In genomic region chr8:72366435-72366834, GRCm38 (mm10) we compare ENCODE assay signal across 14 mouse cellular contexts. TPM values are rescaled to one million over a fixed set of nuclear protein-coding genes. Genes with fewer than 3 reads are reported as not detected.
DNase-seq lines count a peak whose midpoint lies in the region; ATAC-seq and TF ChIP-seq lines count a peak whose summit lies in the region.
"Had no signal": no experiment of that assay in that cellular context is flagged by ENCODE, and none has a peak within 500 bp of the region (broad histone marks: within the 10 kb centered on the region; RNA-seq: fewer than 3 reads in every experiment).

No protein-coding gene starts in this region.

- TF ChIP-seq CTCF in forebrain, postnatal 0 days (IDR thresholded peaks at IDR 0.05; ENCODE audit: low read depth): no peak

- DNase-seq in forebrain, postnatal 0 days: no peak
- no peak for DNase-seq in forebrain, embryonic 14.5 days (ENCODE audit: low spot score)
- no peak for DNase-seq in lung, postnatal 14 days

- ATAC-seq in forebrain, postnatal 0 days: peak; percentile 18; the same call in 1 of the 2 replicates
- ATAC-seq in forebrain, embryonic 14.5 days: no peak
- peak; percentile 36; the same call in 1 of the 2 replicates for ATAC-seq in hindbrain, embryonic 13.5 days (ENCODE audit: low FRiP score)
- ATAC-seq in hindbrain, embryonic 12.5 days (ENCODE audit: low FRiP score): no peak
- ATAC-seq in lung, embryonic 16.5 days (ENCODE audit: low read depth): 0 out of 2 replicates have a peak, but pooled peaks have one; percentile 5
- 0 out of 2 replicates have a peak, but pooled peaks have one; percentile 15 for ATAC-seq in megakaryocyte-erythroid progenitor cell, adult 5-6 weeks (replicated peaks; ENCODE audit: low FRiP score, low TSS enrichment, poor library complexity, severe bottlenecking)

- H3K9me3 ChIP-seq in forebrain, postnatal 0 days (ENCODE audit: low read length): no peaks in the 10 kb centered on the region
- no peaks in the 10 kb centered on the region for H3K9me3 ChIP-seq in forebrain, embryonic 14.5 days (replicated peaks; ENCODE audit: control insufficient read depth, low read length)
- H3K9me3 ChIP-seq in hindbrain, embryonic 13.5 days: no peaks in the 10 kb centered on the region
- H3K9me3 ChIP-seq in hindbrain, embryonic 12.5 days (replicated peaks): no peaks in the 10 kb centered on the region
- no peaks in the 10 kb centered on the region for H3K9me3 ChIP-seq in lung, embryonic 16.5 days (ENCODE audit: control insufficient read depth, low read length)
- H3K9me3 ChIP-seq: embryonic facial prominence, embryonic 10.5 days; embryonic facial prominence, embryonic 13.5 days; forebrain, embryonic 12.5 days; intestine, embryonic 15.5 days had no signal

- no peak overlapping the region for H3K4me2 ChIP-seq in forebrain, postnatal 0 days (ENCODE audit: low read depth)
- no peak overlapping the region for H3K4me2 ChIP-seq in forebrain, embryonic 14.5 days (ENCODE audit: low read length)
- H3K4me2 ChIP-seq in hindbrain, embryonic 13.5 days: no peak overlapping the region
- no peak overlapping the region for H3K4me2 ChIP-seq in hindbrain, embryonic 12.5 days (replicated peaks)
- H3K4me2 ChIP-seq in lung, embryonic 16.5 days (ENCODE audit: low read depth, low read length): no peak overlapping the region
- H3K4me2 ChIP-seq: embryonic facial prominence, embryonic 13.5 days; forebrain, embryonic 12.5 days; heart, embryonic 11.5 days; intestine, embryonic 15.5 days had no signal

- H3K27ac ChIP-seq in forebrain, postnatal 0 days (ENCODE audit: low read depth, low read length): no peak overlapping the region
- H3K27ac ChIP-seq in forebrain, embryonic 14.5 days (ENCODE audit: low read depth, low read length): no peak overlapping the region
- no peak overlapping the region for H3K27ac ChIP-seq in hindbrain, embryonic 13.5 days
- no peak overlapping the region for H3K27ac ChIP-seq in hindbrain, embryonic 12.5 days
- H3K27ac ChIP-seq in lung, embryonic 16.5 days (ENCODE audit: low read length): no peak overlapping the region
- H3K27ac ChIP-seq: embryonic facial prominence, embryonic 10.5 days; embryonic facial prominence, embryonic 13.5 days; forebrain, embryonic 12.5 days; intestine, embryonic 15.5 days had no signal

- no peak overlapping the region for H3K4me3 ChIP-seq in forebrain, postnatal 0 days (ENCODE audit: low read depth, low read length)
- H3K4me3 ChIP-seq in forebrain, embryonic 14.5 days (ENCODE audit: low read depth, low read length): no peak overlapping the region
- no peak overlapping the region for H3K4me3 ChIP-seq in hindbrain, embryonic 13.5 days
- no peak overlapping the region for H3K4me3 ChIP-seq in hindbrain, embryonic 12.5 days
- no peak overlapping the region for H3K4me3 ChIP-seq in lung, embryonic 16.5 days (ENCODE audit: low read length)
- H3K4me3 ChIP-seq: embryonic facial prominence, embryonic 10.5 days; embryonic facial prominence, embryonic 13.5 days; erythroblast, embryonic 14.5 days; forebrain, embryonic 12.5 days; gastrocnemius, adult 2 months; intestine, embryonic 15.5 days had no signal

- H3K36me3 ChIP-seq in forebrain, postnatal 0 days (ENCODE audit: insufficient read depth): peaks cover 90% of the 10 kb centered on the region
- peaks cover 99% of the 10 kb centered on the region for H3K36me3 ChIP-seq in forebrain, embryonic 14.5 days (ENCODE audit: control insufficient read depth, insufficient read depth, low read length)
- peaks cover 99% of the 10 kb centered on the region for H3K36me3 ChIP-seq in hindbrain, embryonic 13.5 days
- H3K36me3 ChIP-seq in hindbrain, embryonic 12.5 days: peaks cover 99% of the 10 kb centered on the region
- peaks cover 51% of the 10 kb centered on the region for H3K36me3 ChIP-seq in lung, embryonic 16.5 days (ENCODE audit: control insufficient read depth, insufficient read depth, low read length)

- H3K27me3 ChIP-seq in forebrain, postnatal 0 days (ENCODE audit: insufficient read depth, low read length): no peaks in the 10 kb centered on the region
- no peaks in the 10 kb centered on the region for H3K27me3 ChIP-seq in forebrain, embryonic 14.5 days (replicated peaks; ENCODE audit: control insufficient read depth, insufficient read depth, low read length)
- H3K27me3 ChIP-seq in hindbrain, embryonic 13.5 days: no peaks in the 10 kb centered on the region
- no peaks in the 10 kb centered on the region for H3K27me3 ChIP-seq in hindbrain, embryonic 12.5 days
- H3K27me3 ChIP-seq in lung, embryonic 16.5 days (ENCODE audit: control insufficient read depth, insufficient read depth, low read depth, low read length): no peaks in the 10 kb centered on the region
- H3K27me3 ChIP-seq: embryonic facial prominence, embryonic 13.5 days; forebrain, embryonic 12.5 days; intestine, embryonic 15.5 days had no signal

- H3K9ac ChIP-seq in forebrain, postnatal 0 days: no peak overlapping the region
- H3K9ac ChIP-seq in forebrain, embryonic 14.5 days (ENCODE audit: low read length): no peak overlapping the region
- H3K9ac ChIP-seq in hindbrain, embryonic 13.5 days: no peak overlapping the region
- no peak overlapping the region for H3K9ac ChIP-seq in hindbrain, embryonic 12.5 days
- H3K9ac ChIP-seq in lung, embryonic 16.5 days (ENCODE audit: low read length): no peak overlapping the region
- H3K9ac ChIP-seq: embryonic facial prominence, embryonic 13.5 days; forebrain, embryonic 12.5 days; intestine, embryonic 15.5 days had no signal

- WGBS in forebrain, postnatal 0 days: 96% methylated on average over 2 of the region's 2 CpGs
- WGBS in forebrain, embryonic 14.5 days: 90% methylated on average over 2 of the region's 2 CpGs
- WGBS in hindbrain, embryonic 13.5 days: 94% methylated on average over 2 of the region's 2 CpGs
- 96% methylated on average over 2 of the region's 2 CpGs for WGBS in hindbrain, embryonic 12.5 days
- 92% methylated on average over 2 of the region's 2 CpGs for WGBS in lung, embryonic 16.5 days

- no peaks in the 10 kb centered on the region for H3K4me1 ChIP-seq in forebrain, postnatal 0 days (ENCODE audit: insufficient read depth)
- H3K4me1 ChIP-seq in forebrain, embryonic 14.5 days (ENCODE audit: control insufficient read depth, insufficient read depth, low read length): no peaks in the 10 kb centered on the region
- H3K4me1 ChIP-seq in hindbrain, embryonic 13.5 days (replicated peaks): no peaks in the 10 kb centered on the region
- no peaks in the 10 kb centered on the region for H3K4me1 ChIP-seq in hindbrain, embryonic 12.5 days
- H3K4me1 ChIP-seq in lung, embryonic 16.5 days (replicated peaks; ENCODE audit: control insufficient read depth, insufficient read depth, low read length): no peaks in the 10 kb centered on the region; the same call in 1 of the 2 replicates
- H3K4me1 ChIP-seq: embryonic facial prominence, embryonic 10.5 days; forebrain, embryonic 12.5 days; intestine, embryonic 15.5 days had no signal

RNA-seq across cellular contexts. Expression of gene Klf2, which starts 47.6 kb away (rescaled TPM):
- total RNA-seq in forebrain, postnatal 0 days (2014; rRNA removed): 3.8 and 4.0 TPM in 2 replicates
- polyA plus RNA-seq in forebrain, postnatal 0 days (2015; fragmentation: Nextera tagmentation; extraction: Ambion mirVana): 9.5 and 10.1 TPM in 2 replicates
- 3.7 and 4.2 TPM in 2 replicates for polyA plus RNA-seq in forebrain, embryonic 14.5 days (2014; fragmentation: Nextera tagmentation; extraction: Ambion mirVana)
- polyA plus RNA-seq in hindbrain, embryonic 13.5 days (2015; fragmentation: Nextera tagmentation; extraction: Ambion mirVana): 5.0 and 5.9 TPM in 2 replicates
- polyA plus RNA-seq in hindbrain, embryonic 12.5 days (2016; fragmentation: Nextera tagmentation; extraction: Ambion mirVana): 9.4 and 10.3 TPM in 2 replicates
- polyA plus RNA-seq in lung, embryonic 16.5 days (2015; fragmentation: Nextera tagmentation; extraction: Ambion mirVana): 11.7 and 12.9 TPM in 2 replicates
- total RNA-seq in megakaryocyte-erythroid progenitor cell, adult 5-6 weeks (2014; fragmentation: Nextera tagmentation): 4.0 and 4.4 TPM in 2 replicates
- 2.3 and 5.1 TPM in 2 replicates for total RNA-seq in megakaryocyte-erythroid progenitor cell, adult 5-6 weeks (2017)

RNA-seq across cellular contexts. Expression of gene Eps15l1, which starts 54.8 kb away (rescaled TPM):
- total RNA-seq in forebrain, postnatal 0 days (2014; rRNA removed): 61.6 and 62.9 TPM in 2 replicates
- polyA plus RNA-seq in forebrain, postnatal 0 days (2015; fragmentation: Nextera tagmentation; extraction: Ambion mirVana): 44.2 and 48.8 TPM in 2 replicates
- 57.8 and 65.5 TPM in 2 replicates for polyA plus RNA-seq in forebrain, embryonic 14.5 days (2014; fragmentation: Nextera tagmentation; extraction: Ambion mirVana)
- polyA plus RNA-seq in hindbrain, embryonic 13.5 days (2015; fragmentation: Nextera tagmentation; extraction: Ambion mirVana): 62.0 and 65.0 TPM in 2 replicates
- 74.3 and 74.5 TPM in 2 replicates for polyA plus RNA-seq in hindbrain, embryonic 12.5 days (2016; fragmentation: Nextera tagmentation; extraction: Ambion mirVana)
- 52.6 and 53.1 TPM in 2 replicates for polyA plus RNA-seq in lung, embryonic 16.5 days (2015; fragmentation: Nextera tagmentation; extraction: Ambion mirVana)
- 83.6 and 114 TPM in 2 replicates for total RNA-seq in megakaryocyte-erythroid progenitor cell, adult 5-6 weeks (2014; fragmentation: Nextera tagmentation)
- 28.8 and 37.5 TPM in 2 replicates for total RNA-seq in megakaryocyte-erythroid progenitor cell, adult 5-6 weeks (2017)

Comparison
In these comparisons a context has a peak if more than half of its experiments do, and no peak if none do; other contexts are left out.
1. ATAC-seq: peak in forebrain, postnatal 0 days (single experiment), hindbrain, embryonic 13.5 days (single experiment), lung, embryonic 16.5 days (single experiment) and megakaryocyte-erythroid progenitor cell, adult 5-6 weeks (single experiment); none in forebrain, embryonic 14.5 days (single experiment) and hindbrain, embryonic 12.5 days (single experiment).